Mouse (Mus musculus): ENCODE measurements around the gene Ppm1a.

DNA sequence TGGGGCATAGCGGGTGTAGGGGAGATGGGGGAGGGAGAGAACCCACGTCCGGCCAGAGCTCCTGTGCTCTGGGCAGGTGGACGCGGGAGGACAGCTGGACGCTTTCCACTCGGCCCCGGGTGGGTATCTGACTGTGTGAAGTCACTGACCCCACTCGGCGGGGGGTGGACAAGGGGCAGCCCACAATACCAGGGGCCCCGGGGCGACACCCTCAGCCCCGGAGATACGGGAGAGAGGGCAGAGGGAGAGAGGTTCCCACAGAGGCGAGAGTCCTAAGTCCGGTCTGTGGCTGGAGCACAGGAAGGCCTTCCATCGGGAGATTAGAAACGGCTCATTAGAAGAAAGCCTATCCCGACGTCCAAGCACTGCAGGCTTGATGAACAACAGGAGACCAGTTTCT is 72.5 kb downstream of the Ppm1a start:
- TF ChIP-seq ZNF384 (IDR thresholded peaks at IDR 0.05; ENCODE audit: low read depth, low read length) (no peak), SMC3 (IDR thresholded peaks at IDR 0.05; ENCODE audit: low read depth, low read length) (no peak), MAFK (IDR thresholded peaks at IDR 0.05; ENCODE audit: borderline replicate concordance, low read depth, low read length) (no peak), JUND (IDR thresholded peaks at IDR 0.05; ENCODE audit: low read depth, low read length) (no peak), POLR2A (IDR thresholded peaks at IDR 0.05; ENCODE audit: control insufficient read depth in 1 of 2, insufficient read depth in 1 of 2, low read depth in 1 of 2, low read length in 2 of 2, poor library complexity in 1 of 2) (no peak), GATA1 (IDR thresholded peaks at IDR 0.05; ENCODE audit: low read depth, low read length) (no peak), TCF12 (IDR thresholded peaks at IDR 0.05; ENCODE audit: low read depth, low read length) (no peak), ZC3H11A (IDR thresholded peaks at IDR 0.05; ENCODE audit: low read depth, low read length) (no peak), CTCF (IDR thresholded peaks at IDR 0.05 in 2 of 3, conservative IDR thresholded peaks at IDR 0.05 in 1 of 3; ENCODE audit: control insufficient read depth in 1 of 3, insufficient read depth in 1 of 3, low read depth in 2 of 3, low read length in 3 of 3, poor library complexity in 1 of 3, severe bottlenecking in 1 of 3) (no peak), EP300 (IDR thresholded peaks at IDR 0.05; ENCODE audit: low read depth in 1 of 2, low read length in 2 of 2) (no peak)
